Mouse (Mus musculus) liver, postnatal 0 days (tissue): ENCODE data around the gene Tmem184a. TPM values are rescaled to one million over a fixed set of nuclear protein-coding genes. Genes with fewer than 3 reads are reported as not detected.
A peak's percentile ranks its signal among the peaks of the same experiment; 100 is the strongest.

Experiments used
- ATAC-seq: fragments of 200-750 bp; cut with Nextera tagmentation; 2 replicates; pipeline ENCODE4 v1.8.0; 2017; ENCODE audit warnings: mild to moderate bottlenecking, moderate library complexity
- DNase-seq: peaks from one replicate; pipeline ENCODE4 v3.0.0-alpha.2; 2016
- H3K27ac ChIP-seq: fragments of 300-500 bp; sonication (generic); 2 replicates; pipeline ENCODE4 v1.5.1; 2014; ENCODE audit warnings: antibody characterized with exemption, moderate library complexity, mild to moderate bottlenecking, low read depth
- H3K27me3 ChIP-seq: fragments of 300-500 bp; sonication (generic); 2 replicates; pipeline ENCODE4 v1.6.1; 2014; ENCODE audit warnings: low read length, control low read depth, mixed read lengths; ENCODE audit not compliant: insufficient read depth
- H3K36me3 ChIP-seq: fragments of 300-500 bp; sonication (generic); replicated peaks from 2 replicates; pipeline ENCODE4 v1.6.1; 2014; ENCODE audit warnings: mild to moderate bottlenecking, control low read depth, low read length, moderate library complexity, mixed read lengths; ENCODE audit not compliant: insufficient read depth
- H3K4me1 ChIP-seq: fragments of 300-500 bp; sonication (generic); 2 replicates; pipeline ENCODE4 v1.6.1; 2014; ENCODE audit warnings: antibody characterized with exemption, mild to moderate bottlenecking, control low read depth; ENCODE audit not compliant: insufficient read depth
- H3K4me2 ChIP-seq: fragments of 300-500 bp; sonication (generic); 2 replicates; pipeline ENCODE4 v1.6.1; 2014; ENCODE audit warnings: low read depth, mild to moderate bottlenecking, low read length, moderate library complexity, mixed read lengths
- H3K4me3 ChIP-seq: fragments of 300-500 bp; sonication (generic); 2 replicates; pipeline ENCODE4 v1.5.1; 2014; ENCODE audit warnings: low read depth, low read length
- H3K9ac ChIP-seq: fragments of 300-500 bp; sonication (generic); replicated peaks from 2 replicates; pipeline ENCODE4 v1.6.1; 2014; ENCODE audit warnings: mild to moderate bottlenecking, moderate library complexity
- H3K9me3 ChIP-seq: fragments of 300-500 bp; sonication (generic); 2 replicates; pipeline ENCODE4 v1.6.1; 2016; ENCODE audit warnings: mild to moderate bottlenecking, control low read depth, low read length, mixed read lengths
- CTCF ChIP-seq: sonication (generic); IDR thresholded peaks from 2 replicates; pipeline ENCODE4 v1.5.1; 2016; ENCODE audit warnings: antibody characterized with exemption, low read depth
- EP300 ChIP-seq: IDR thresholded peaks from 2 replicates; pipeline ENCODE4 v1.6.1; 2016; ENCODE audit warnings: antibody characterized with exemption, low read depth, mild to moderate bottlenecking
- WGBS: fragments of 180-500 bp; shearing (Covaris S2); extraction: QIAGEN DNeasy Blood & Tissue Kit; methylation state at CpG from one replicate; pipeline ENCODE4 v1.1.7; 2014; ENCODE audit not compliant: insufficient replicate concordance; 5-methylcytosine and 5-hydroxymethylcytosine counted together
- polyA plus RNA-seq: library from polyadenylated mRNA; unstranded; fragments of >200 nt; fragmentation: Nextera tagmentation; extraction: Ambion mirVana; gene quantifications from 2 replicates; pipeline ENCODE4 v1.2.1, GENCODE M21; 2015

Tmem184a gene
- polyA plus RNA-seq, 1 experiment from 2014 or later, result 3.2 TPM

DNA sequence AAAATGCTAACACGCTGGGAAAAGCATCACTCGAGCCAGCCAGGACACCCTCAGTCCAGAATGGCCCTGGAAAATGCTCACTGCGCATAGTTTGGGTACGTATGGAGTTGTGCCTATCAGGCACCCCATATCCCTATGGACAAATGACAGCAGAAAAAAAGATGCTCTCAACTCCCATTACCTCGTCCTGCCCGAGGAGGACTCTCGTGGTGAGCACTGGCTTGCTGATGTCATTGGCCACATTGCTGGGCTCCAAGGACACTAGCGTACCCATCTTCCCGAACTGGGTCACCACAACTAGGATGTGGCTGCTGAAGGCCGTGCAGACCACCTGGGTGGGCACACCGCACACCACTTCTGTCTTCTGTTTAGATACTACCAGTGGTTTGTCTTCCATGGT is 6.2 kb upstream of the Tmem184a start:
- ATAC-seq (no peak; the same call in 1 of the 2 replicates), DNase-seq (no peak)
- Histone ChIP-seq H3K27ac (peak overlapping the region; percentile 77; the same call in 1 of the 2 replicates), H3K4me3 (peak overlapping the region; percentile 90), H3K4me1 (peaks cover 10% of the 10 kb centered on the region), H3K36me3 (peaks cover 24% of the 10 kb centered on the region), H3K9me3 (no peaks in the 10 kb centered on the region), H3K9ac (peak overlapping the region; percentile 82), H3K4me2 (peak overlapping the region; percentile 95), H3K27me3 (no peaks in the 10 kb centered on the region)
- 26% methylated on average over 11 of the region's 11 CpGs for WGBS
- no peak for TF ChIP-seq EP300
- TF ChIP-seq CTCF, result no peak

DNA sequence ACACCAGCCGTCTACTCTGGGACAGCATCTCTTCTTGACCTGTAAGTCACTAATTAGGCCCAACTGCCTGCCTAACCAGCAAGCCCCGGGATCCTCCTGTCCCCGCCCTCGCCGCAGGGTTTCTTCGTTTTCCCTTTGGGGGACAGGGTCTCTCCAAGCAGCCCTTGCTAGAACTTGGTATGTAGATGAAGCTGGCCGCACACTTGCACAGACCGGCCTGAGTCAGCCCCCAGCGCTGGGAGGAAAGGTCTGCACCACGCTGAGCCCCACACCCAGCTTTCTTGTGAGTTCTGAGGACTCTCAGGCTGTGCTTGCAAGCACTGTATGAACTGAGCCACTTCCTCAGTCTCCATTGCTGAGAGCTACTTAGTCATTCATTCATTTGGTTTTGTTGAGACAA is 4.8 kb upstream of the Tmem184a start:
- H3K9me3 ChIP-seq, result no peaks in the 10 kb centered on the region
- TF ChIP-seq EP300 (no peak), CTCF (no peak)
- DNase-seq (no peak), ATAC-seq (no peak)
- no peaks in the 10 kb centered on the region for H3K27me3 ChIP-seq
- H3K4me3 ChIP-seq, result no peak overlapping the region
- no peak overlapping the region for H3K4me2 ChIP-seq
- peaks cover 24% of the 10 kb centered on the region for H3K36me3 ChIP-seq
- WGBS, result 89% methylated on average over 10 of the region's 10 CpGs
- no peak overlapping the region for H3K9ac ChIP-seq
- peaks cover 10% of the 10 kb centered on the region for H3K4me1 ChIP-seq
- H3K27ac ChIP-seq, result no peak overlapping the region

DNA sequence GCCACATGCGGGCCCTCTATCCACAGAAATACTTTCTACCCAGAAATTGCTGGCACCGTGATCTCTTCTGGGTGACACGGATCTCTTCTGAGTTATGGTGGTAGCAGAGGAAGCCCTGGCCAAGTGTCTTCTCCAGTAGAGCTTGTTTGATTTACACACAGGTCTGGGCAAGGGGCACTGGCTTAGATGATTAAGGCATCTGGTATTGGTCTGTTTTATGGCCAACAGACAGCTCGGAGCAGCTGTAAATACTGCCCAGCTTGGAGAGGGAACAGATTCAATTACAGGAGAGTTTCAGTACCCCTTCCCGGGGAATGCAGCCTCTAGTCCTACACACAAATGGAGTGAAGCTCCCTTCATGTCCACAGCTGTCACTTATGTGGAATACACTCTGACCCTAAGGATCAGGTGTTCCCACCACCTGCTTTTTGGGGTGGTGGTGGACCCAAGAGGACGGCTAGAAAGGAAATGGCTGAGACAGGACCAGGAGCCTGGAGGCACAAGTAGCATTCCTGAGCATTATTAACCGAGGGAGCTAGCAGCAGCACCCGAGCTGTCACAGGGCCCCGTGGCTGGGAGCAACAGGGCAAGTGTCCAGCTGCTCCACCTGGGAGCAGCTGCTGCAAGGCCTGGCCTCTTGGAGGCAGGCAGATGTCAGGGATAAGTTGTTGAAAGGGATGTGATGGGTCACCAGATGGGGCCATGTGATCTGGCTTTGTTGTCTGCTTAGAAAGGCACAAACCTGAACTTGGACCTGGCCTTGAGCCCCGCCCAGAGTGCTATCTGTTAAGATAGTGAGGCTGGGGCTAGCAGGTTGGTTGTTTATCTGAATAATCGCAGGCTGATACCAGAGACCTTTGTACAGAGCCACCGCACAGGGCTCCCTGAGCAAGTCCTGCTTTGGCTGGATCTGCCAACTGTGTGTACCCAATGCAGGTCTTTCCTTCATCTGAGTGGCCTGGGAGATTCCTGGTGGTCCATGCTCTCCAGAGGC is 2.0 kb upstream of the Tmem184a start:
- peaks cover 17% of the 10 kb centered on the region for H3K4me1 ChIP-seq
- no peak overlapping the region for H3K4me2 ChIP-seq
- ATAC-seq (0 out of 2 replicates have a peak, but pooled peaks have one; percentile 11), DNase-seq (no peak)
- WGBS, result 65% methylated on average over 12 of the region's 12 CpGs
- peaks cover 24% of the 10 kb centered on the region for H3K36me3 ChIP-seq
- H3K9ac ChIP-seq, result no peak overlapping the region; the same call in 1 of the 2 replicates
- no peaks in the 10 kb centered on the region for H3K9me3 ChIP-seq
- no peaks in the 10 kb centered on the region for H3K27me3 ChIP-seq
- no peak overlapping the region for H3K4me3 ChIP-seq
- no peak overlapping the region for H3K27ac ChIP-seq
- TF ChIP-seq EP300 (no peak), CTCF (no peak)

DNA sequence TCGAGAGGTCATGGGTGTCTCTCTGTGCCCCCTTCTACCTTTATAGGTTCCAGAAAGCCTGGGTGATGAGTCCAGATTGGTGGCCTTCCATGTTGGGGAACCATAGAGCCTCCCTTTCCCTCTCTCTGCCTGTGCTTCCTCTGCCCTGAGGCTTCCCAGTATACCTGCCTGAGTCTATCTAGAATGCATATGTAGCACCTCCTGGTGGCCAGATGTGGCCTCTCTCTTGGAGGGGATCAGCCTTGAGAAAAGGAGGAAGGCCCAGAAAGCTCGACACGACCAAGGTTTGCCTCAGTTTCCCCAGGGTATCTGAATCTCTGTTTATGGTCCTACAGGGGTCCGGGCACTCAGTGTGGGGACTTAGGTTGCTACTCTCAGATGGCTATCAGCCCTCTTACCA is 916 bp downstream of the Tmem184a start:
- H3K4me1 ChIP-seq, result peaks cover 13% of the 10 kb centered on the region
- no peak overlapping the region for H3K9ac ChIP-seq
- H3K27ac ChIP-seq, result no peak overlapping the region
- TF ChIP-seq EP300 (no peak), CTCF (peak; percentile 92)
- H3K27me3 ChIP-seq, result no peaks in the 10 kb centered on the region
- no peaks in the 10 kb centered on the region for H3K9me3 ChIP-seq
- H3K4me3 ChIP-seq, result no peak overlapping the region
- DNase-seq (peak; percentile 77), ATAC-seq (peak; percentile 55)
- no peak overlapping the region for H3K4me2 ChIP-seq
- peaks cover 21% of the 10 kb centered on the region for H3K36me3 ChIP-seq
- WGBS, result 50% methylated on average over 4 of the region's 4 CpGs

DNA sequence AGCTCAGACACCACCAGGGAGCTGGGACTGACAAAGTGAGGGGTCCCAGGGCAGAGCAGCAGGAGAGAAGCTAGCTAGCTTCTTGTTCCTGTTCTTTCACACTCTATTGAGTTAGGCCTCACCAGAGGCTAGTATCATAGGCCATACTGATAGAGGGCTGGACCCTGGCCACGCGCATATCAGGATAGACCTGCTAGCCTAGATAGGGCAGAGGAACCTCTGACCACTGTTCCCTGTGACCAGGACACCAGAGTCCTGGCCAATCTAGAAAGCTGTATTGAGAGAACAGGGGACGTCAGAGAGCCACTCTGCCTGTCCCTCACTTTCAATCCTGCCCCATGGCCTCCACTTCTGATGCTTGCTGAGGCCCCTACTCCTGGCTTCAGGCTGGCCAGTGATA is 1.7 kb downstream of the Tmem184a start:
- Histone ChIP-seq H3K27me3 (no peaks in the 10 kb centered on the region), H3K4me2 (no peak overlapping the region), H3K27ac (no peak overlapping the region), H3K9ac (0 out of 2 replicates have a peak overlapping the region, but pooled peaks have one; percentile 21), H3K36me3 (peaks cover 13% of the 10 kb centered on the region), H3K4me3 (no peak overlapping the region), H3K9me3 (no peaks in the 10 kb centered on the region), H3K4me1 (peaks cover 13% of the 10 kb centered on the region)
- TF ChIP-seq EP300 (no peak), CTCF (no peak)
- no peak for ATAC-seq
- 66% methylated on average over 3 of the region's 3 CpGs for WGBS
- no peak for DNase-seq

DNA sequence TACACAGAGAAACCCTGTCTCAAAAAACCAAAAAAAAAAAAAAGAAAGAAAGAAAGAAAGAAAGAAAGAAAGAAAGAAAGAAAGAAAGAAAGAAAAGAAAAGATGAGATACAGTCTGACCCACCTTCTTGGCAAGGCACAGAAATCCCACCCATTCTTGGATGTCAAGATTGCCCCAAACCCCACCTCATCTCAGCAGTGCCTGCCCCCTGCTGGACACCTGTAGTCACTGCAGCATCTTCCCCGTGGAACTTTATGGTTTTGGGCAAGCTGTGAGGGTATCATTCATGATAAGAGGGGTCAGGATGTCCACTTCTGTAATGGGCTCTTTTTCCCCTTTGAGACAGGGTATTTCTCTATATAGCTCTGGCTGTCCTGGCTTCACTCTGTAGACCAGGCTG is 2.4 kb downstream of the Tmem184a start:
- H3K9ac ChIP-seq, result no peak overlapping the region
- no peaks in the 10 kb centered on the region for H3K9me3 ChIP-seq
- H3K27me3 ChIP-seq, result no peaks in the 10 kb centered on the region
- TF ChIP-seq EP300, result no peak
- TF ChIP-seq CTCF, result peak; percentile 92
- no peak overlapping the region for H3K4me3 ChIP-seq
- WGBS, result 10% methylated on average over 1 of the region's 1 CpGs
- H3K4me1 ChIP-seq, result peaks cover 13% of the 10 kb centered on the region
- no peak overlapping the region for H3K27ac ChIP-seq
- no peak overlapping the region for H3K4me2 ChIP-seq
- DNase-seq (no peak), ATAC-seq (no peak)
- H3K36me3 ChIP-seq, result peaks cover 8% of the 10 kb centered on the region
